Comparison of ENCODE assay signal across 28 mouse cellular contexts in the genomic region with DNA sequence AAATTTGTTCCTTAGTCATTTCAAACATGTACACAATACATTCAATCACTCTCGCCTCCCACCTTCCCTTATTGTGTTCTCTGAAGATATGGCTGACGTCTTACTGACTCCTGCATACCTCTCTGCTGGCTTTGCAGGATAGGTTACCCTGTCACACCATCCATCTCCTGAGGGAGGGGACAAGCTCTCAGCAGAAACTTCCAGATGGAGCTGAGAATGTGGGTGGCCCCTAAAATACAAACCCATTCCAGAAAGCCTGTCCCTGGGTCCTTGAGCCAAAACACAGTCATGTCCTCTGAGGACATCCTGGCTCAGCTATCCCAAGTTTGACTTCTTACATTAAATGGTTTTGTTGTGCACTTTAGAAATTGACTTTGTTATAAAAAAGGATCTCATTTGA.
DNase-seq lines count a peak whose midpoint lies in the region; ATAC-seq and TF ChIP-seq lines count a peak whose summit lies in the region.
"Had no signal": no experiment of that assay in that cellular context is flagged by ENCODE, and none has a peak within 500 bp of the region (broad histone marks: within the 10 kb centered on the region; RNA-seq: fewer than 3 reads in every experiment).

No protein-coding gene starts in this region.

- H3K9me3 ChIP-seq in neural tube, embryonic 13.5 days: no peaks in the 10 kb centered on the region
- H3K9me3 ChIP-seq: embryonic facial prominence, embryonic 13.5 days; heart, embryonic 10.5 days; heart, embryonic 15.5 days; hindbrain, embryonic 15.5 days; intestine, embryonic 15.5 days; stomach, embryonic 15.5 days had no signal

- no peak overlapping the region for H3K4me3 ChIP-seq in layer of hippocampus, adult 2 months
- H3K4me3 ChIP-seq in neural tube, embryonic 13.5 days: no peak overlapping the region
- H3K4me3 ChIP-seq: embryonic facial prominence, embryonic 13.5 days; heart, embryonic 10.5 days; heart, embryonic 15.5 days; hindbrain, embryonic 15.5 days; intestine, embryonic 15.5 days; stomach, embryonic 15.5 days had no signal

- no peak for DNase-seq in frontal cortex, postnatal 36 days (ENCODE audit: low spot score in 2 of 2)
- no peak for DNase-seq in layer of hippocampus, adult 2 months (ENCODE audit: low spot score in 2 of 2)
- no peak for DNase-seq in layer of hippocampus, postnatal 14 days (ENCODE audit: low spot score in 2 of 2)
- no peak for DNase-seq in neural tube, embryonic 10.5 days (ENCODE audit: extremely low spot score, low spot score)
- no peak for DNase-seq in cerebellum, adult 11-12 months
- DNase-seq: adrenal gland, postnatal 14 days; cerebellum, adult 18-20 months; gastrocnemius, postnatal 10 days; kidney, adult 2 months; kidney, postnatal 36 days; layer of hippocampus, postnatal 36 days; liver; lung, adult 2 months; lung, postnatal 10 days; right cerebral cortex, postnatal 14 days; thymus, postnatal 14 days had no signal

- no peak for TF ChIP-seq CTCF in layer of hippocampus, adult 2 months (conservative IDR thresholded peaks at IDR 0.05)

- peaks cover 56% of the 10 kb centered on the region for H3K4me1 ChIP-seq in neural tube, embryonic 13.5 days (replicated peaks)
- H3K4me1 ChIP-seq: embryonic facial prominence, embryonic 13.5 days; intestine, embryonic 15.5 days; stomach, embryonic 15.5 days had no signal

- no peaks in the 10 kb centered on the region for H3K27me3 ChIP-seq in neural tube, embryonic 13.5 days
- H3K27me3 ChIP-seq: embryonic facial prominence, embryonic 13.5 days; heart, embryonic 15.5 days; hindbrain, embryonic 15.5 days; intestine, embryonic 15.5 days; stomach, embryonic 15.5 days had no signal

- 0 out of 2 replicates have a peak, but pooled peaks have one; percentile 22 for ATAC-seq in frontal cortex, adult (ENCODE audit: low TSS enrichment)
- ATAC-seq in neural tube, embryonic 13.5 days (ENCODE audit: low read depth): no peak
- ATAC-seq: CD4-positive, CD25-positive, alpha-beta regulatory T cell, adult 4 months; forebrain, embryonic 14.5 days; intestine, embryonic 15.5 days had no signal

- 81% methylated on average over 2 of the region's 2 CpGs for WGBS in neural tube, embryonic 13.5 days

- H3K36me3 ChIP-seq in neural tube, embryonic 13.5 days: no peaks in the 10 kb centered on the region
- H3K36me3 ChIP-seq: embryonic facial prominence, embryonic 13.5 days; heart, embryonic 10.5 days; heart, embryonic 15.5 days; hindbrain, embryonic 15.5 days; intestine, embryonic 15.5 days; stomach, embryonic 15.5 days had no signal

- no peak overlapping the region for H3K4me2 ChIP-seq in neural tube, embryonic 13.5 days
- H3K4me2 ChIP-seq: embryonic facial prominence, embryonic 13.5 days; heart, embryonic 15.5 days; hindbrain, embryonic 15.5 days; intestine, embryonic 15.5 days; stomach, embryonic 15.5 days had no signal

- peak overlapping the region; percentile 89 for H3K27ac ChIP-seq in layer of hippocampus, adult 2 months
- peak overlapping the region; percentile 30; the same call in 1 of the 2 replicates for H3K27ac ChIP-seq in neural tube, embryonic 13.5 days (replicated peaks)
- H3K27ac ChIP-seq: embryonic facial prominence, embryonic 13.5 days; heart, embryonic 10.5 days; heart, embryonic 15.5 days; intestine, embryonic 15.5 days; liver, embryonic 14.5 days; macrophage; stomach, embryonic 15.5 days had no signal

- H3K9ac ChIP-seq in neural tube, embryonic 13.5 days: no peak overlapping the region
- H3K9ac ChIP-seq: embryonic facial prominence, embryonic 13.5 days; heart, embryonic 15.5 days; hindbrain, embryonic 15.5 days; intestine, embryonic 15.5 days; liver, embryonic 14.5 days; stomach, embryonic 15.5 days had no signal
